Mouse (Mus musculus) kidney, adult 2 months (tissue): Measurements from ENCODE around the gene Plch2. TPM values are rescaled to one million over a fixed set of nuclear protein-coding genes. Genes with fewer than 3 reads are reported as not detected.

Source experiments
- DNase-seq: peaks from one replicate; pipeline ENCODE4 v3.0.0; 2021
- H3K27ac ChIP-seq: fragments of 200-500 bp; 2 replicates; pipeline ENCODE4 v1.5.1; 2012; ENCODE audit warnings: low read depth, low read length, control low read depth, inconsistent platforms; ENCODE audit not compliant: insufficient read depth
- H3K27me3 ChIP-seq: fragments of 200-500 bp; replicated peaks from 2 replicates; pipeline ENCODE4 v1.6.1; 2012; ENCODE audit warnings: mild to moderate bottlenecking, moderate library complexity, low read length, inconsistent platforms; ENCODE audit not compliant: control insufficient read depth, insufficient read depth
- H3K36me3 ChIP-seq: fragments of 200-500 bp; 2 replicates; pipeline ENCODE4 v1.6.1; 2012; ENCODE audit warnings: mild to moderate bottlenecking, moderate library complexity, low read length, inconsistent platforms; ENCODE audit not compliant: control insufficient read depth, insufficient read depth
- H3K4me1 ChIP-seq: fragments of 200-500 bp; 2 replicates; pipeline ENCODE4 v1.6.1; 2011; ENCODE audit warnings: low read length; ENCODE audit not compliant: control insufficient read depth, insufficient read depth
- H3K4me3 ChIP-seq: fragments of 200-500 bp; 2 replicates; pipeline ENCODE4 v1.5.1; 2011; ENCODE audit warnings: mild to moderate bottlenecking, low read depth, low read length, control low read depth; ENCODE audit not compliant: insufficient read depth
- CTCF ChIP-seq: fragments of 200-500 bp; conservative IDR thresholded peaks from 2 replicates; pipeline ENCODE4 v1.5.1; 2011; ENCODE audit warnings: low read depth, mild to moderate bottlenecking, control low read depth, low read length, moderate library complexity, mixed read lengths; ENCODE audit not compliant: insufficient read depth, insufficient read length
- POLR2A ChIP-seq: fragments of 200-500 bp; IDR thresholded peaks from one replicate; pipeline ENCODE4 v1.6.1; 2011; ENCODE audit warnings: low read depth, low read length, control low read depth
- WGBS: fragments of 180-500 bp; shearing (Covaris S2); methylation state at CpG from one replicate; pipeline ENCODE4 v1.1.7; 2018; 5-methylcytosine and 5-hydroxymethylcytosine counted together
- polyA plus RNA-seq: library from polyadenylated mRNA; depleted of rRNA; stranded (reverse); fragments of >200 nt; gene quantifications from 2 replicates; pipeline ENCODE4 v1.2.3, GENCODE M21; 2012; rRNA removed

The Plch2 gene
- polyA plus RNA-seq, 1 experiment = 0.52 TPM

- H3K4me3 ChIP-seq = no peak overlapping the region
- H3K27ac ChIP-seq = no peak overlapping the region
- no peaks in the 10 kb centered on the region for H3K27me3 ChIP-seq
- no peaks in the 10 kb centered on the region for H3K36me3 ChIP-seq
- no peak for TF ChIP-seq POLR2A
- no peak for TF ChIP-seq CTCF
- no peaks in the 10 kb centered on the region for H3K4me1 ChIP-seq
- WGBS = 88% methylated on average over 2 of the region's 2 CpGs
- DNase-seq = no peak
Observed at GRCm38 (mm10) chr4:154940156-154940555, 116.4 kb downstream of the Plch2 start.

DNA sequence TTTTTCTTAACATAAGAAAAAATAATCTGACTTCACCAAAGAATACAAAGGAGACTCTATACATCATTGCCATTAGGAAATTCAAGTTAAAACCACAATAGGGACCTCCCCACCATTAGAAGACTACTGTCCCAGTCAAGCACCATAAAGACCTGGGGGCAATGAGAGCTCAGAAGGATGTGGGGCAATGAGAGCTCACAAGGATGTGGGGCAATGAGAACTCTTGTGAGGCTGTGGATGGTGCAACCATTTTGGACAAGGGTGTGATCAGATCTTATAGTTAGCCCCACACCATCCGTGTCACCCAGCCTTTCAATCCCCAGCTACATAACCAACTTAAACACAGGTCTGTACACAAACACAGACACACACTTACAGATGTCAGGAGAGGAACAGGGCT lies 118.8 kb downstream of the Plch2 start:
- 75% methylated on average over 1 of the region's 1 CpGs for WGBS
- H3K27ac ChIP-seq = no peak overlapping the region
- H3K4me3 ChIP-seq = no peak overlapping the region
- no peak for TF ChIP-seq POLR2A
- H3K36me3 ChIP-seq = no peaks in the 10 kb centered on the region
- no peaks in the 10 kb centered on the region for H3K27me3 ChIP-seq
- H3K4me1 ChIP-seq = no peaks in the 10 kb centered on the region
- no peak for DNase-seq

GRCm38 (mm10) chr4:154936542-154937255 lies 119.9 kb downstream of the Plch2 start:
- DNase-seq = no peak
- Histone ChIP-seq H3K4me1 (no peaks in the 10 kb centered on the region), H3K27me3 (no peaks in the 10 kb centered on the region), H3K36me3 (no peaks in the 10 kb centered on the region), H3K27ac (no peak overlapping the region), H3K4me3 (no peak overlapping the region)
- WGBS = 70% methylated on average over 8 of the region's 8 CpGs
- TF ChIP-seq POLR2A = no peak
- TF ChIP-seq CTCF = no peak

DNA sequence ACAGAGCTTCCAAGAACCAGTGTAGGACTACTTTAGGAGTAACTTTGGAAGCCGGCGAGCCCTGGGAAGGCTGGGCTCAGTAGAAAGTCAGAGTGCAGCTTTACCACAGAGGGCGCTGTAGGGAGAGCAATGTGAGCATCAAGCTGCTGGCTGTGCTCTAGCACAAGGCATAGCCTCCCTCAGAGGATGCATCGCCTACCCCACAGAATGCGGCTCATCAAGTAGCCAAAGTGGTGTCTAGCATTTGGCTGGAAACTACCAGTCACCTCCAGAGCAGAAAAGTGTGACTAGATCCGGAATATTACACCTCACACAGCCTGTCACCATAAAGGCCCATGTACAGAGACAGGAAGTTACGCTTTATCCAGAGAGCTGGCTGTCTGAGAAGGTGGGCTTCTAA lies 120.8 kb downstream of the Plch2 start:
- TF ChIP-seq CTCF = no peak
- TF ChIP-seq POLR2A = no peak
- DNase-seq = no peak
- Histone ChIP-seq H3K4me3 (no peak overlapping the region), H3K27ac (no peak overlapping the region), H3K36me3 (no peaks in the 10 kb centered on the region), H3K4me1 (no peaks in the 10 kb centered on the region), H3K27me3 (no peaks in the 10 kb centered on the region)
- WGBS = 92% methylated on average over 7 of the region's 7 CpGs

- 71% methylated on average over 2 of the region's 2 CpGs for WGBS
- Histone ChIP-seq H3K27ac (no peak overlapping the region), H3K4me3 (no peak overlapping the region), H3K27me3 (no peaks in the 10 kb centered on the region), H3K4me1 (no peaks in the 10 kb centered on the region), H3K36me3 (no peaks in the 10 kb centered on the region)
- no peak for TF ChIP-seq CTCF
- DNase-seq = no peak
Observed at GRCm38 (mm10) chr4:154934800-154935199, 121.8 kb downstream of the Plch2 start.

DNA sequence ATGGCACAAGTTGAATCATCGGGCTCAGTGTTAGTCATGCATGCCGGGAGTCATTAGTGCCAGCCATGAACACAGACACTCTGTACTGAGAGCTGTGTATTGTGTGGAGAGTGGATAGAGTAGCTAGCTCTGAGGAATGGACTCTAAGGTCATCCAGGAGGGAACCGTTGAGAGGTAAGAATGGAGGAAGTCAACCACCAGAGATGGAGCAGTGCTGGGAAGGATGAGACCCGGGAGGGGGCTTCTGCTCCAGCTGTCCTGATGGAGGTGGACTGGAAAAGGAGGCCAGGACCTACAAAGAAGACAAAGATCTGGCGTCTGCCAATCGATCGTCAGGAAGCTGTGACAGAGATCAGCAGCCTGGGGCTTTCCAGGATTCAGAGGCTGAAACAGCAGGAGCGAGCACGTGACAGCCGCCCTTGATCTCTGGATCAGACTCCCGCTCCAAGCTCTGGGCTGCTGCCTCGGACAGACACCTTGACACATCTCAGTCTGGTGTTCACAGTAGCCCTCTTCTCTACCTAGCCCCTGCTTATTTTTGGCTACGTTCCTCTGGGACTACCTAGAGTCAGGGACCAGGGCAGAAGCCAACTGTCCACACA lies 123.2 kb downstream of the Plch2 start:
- H3K27ac ChIP-seq = no peak overlapping the region

More for the DNA sequence above, 123.2 kb downstream of the Plch2 start:
- no peaks in the 10 kb centered on the region for H3K4me1 ChIP-seq
- H3K27me3 ChIP-seq = no peaks in the 10 kb centered on the region
- no peak for DNase-seq
- no peaks in the 10 kb centered on the region for H3K36me3 ChIP-seq
- TF ChIP-seq CTCF (no peak), POLR2A (no peak)
- no peak overlapping the region for H3K4me3 ChIP-seq
- 57% methylated on average over 13 of the region's 13 CpGs for WGBS

Other genes with a start within 250 kb of the Plch2 start
- 0.05 TPM in 1 of 2 replicates, not detected in the other for gene Ttc34, start 219.3 kb downstream of the Plch2 start, polyA plus RNA-seq
- 0.03 and 0.19 TPM in 2 replicates for gene Mmel1, start 187.2 kb downstream of the Plch2 start, polyA plus RNA-seq
- gene Fam213b, start 157.6 kb downstream of the Plch2 start, polyA plus RNA-seq = 74.0 and 92.4 TPM in 2 replicates
- gene Tnfrsf14, start 128.2 kb downstream of the Plch2 start, polyA plus RNA-seq = 12.1 and 19.4 TPM in 2 replicates
- gene Hes5, start 95.9 kb downstream of the Plch2 start, polyA plus RNA-seq = not detected in 2 replicates
- gene Pank4, start 92.7 kb downstream of the Plch2 start, polyA plus RNA-seq = 37.5 and 41.5 TPM in 2 replicates
- 23.9 and 25.6 TPM in 2 replicates for gene Pex10, start 10.2 kb upstream of the Plch2 start, polyA plus RNA-seq
- gene Rer1, start 29.6 kb upstream of the Plch2 start, polyA plus RNA-seq = 133 TPM in 2 replicates
- 10.4 and 12.4 TPM in 2 replicates for gene Morn1, start 29.8 kb upstream of the Plch2 start, polyA plus RNA-seq
- gene Ski, start 165.8 kb upstream of the Plch2 start, polyA plus RNA-seq = 40.4 and 43.9 TPM in 2 replicates
- gene Faap20, start 193.0 kb upstream of the Plch2 start, polyA plus RNA-seq = 68.9 and 75.5 TPM in 2 replicates